Mouse (Mus musculus): Measurements from ENCODE around the gene Babam2.

GRCm38 (mm10) chr5:31671137-31671536 is 26.3 kb upstream of the Babam2 start:
- TF ChIP-seq POLR2A (IDR thresholded peaks at IDR 0.05; ENCODE audit: low read depth, low read length): no peak
- no peak for TF ChIP-seq CTCF (IDR thresholded peaks at IDR 0.05; ENCODE audit: extremely low read depth, insufficient read length, insufficient replicate concordance, low read depth, low read length)

All from small intestine, adult 2 months (tissue).